Mouse (Mus musculus): Measurements from ENCODE around the gene Snx25. TPM values are rescaled to one million over a fixed set of nuclear protein-coding genes. Genes with fewer than 3 reads are reported as not detected.
A peak's percentile ranks its signal among the peaks of the same experiment; 100 is the strongest.

Snx25 gene
- polyA plus RNA-seq, 1 experiment from 2014 or later: 4.5 TPM

DNA sequence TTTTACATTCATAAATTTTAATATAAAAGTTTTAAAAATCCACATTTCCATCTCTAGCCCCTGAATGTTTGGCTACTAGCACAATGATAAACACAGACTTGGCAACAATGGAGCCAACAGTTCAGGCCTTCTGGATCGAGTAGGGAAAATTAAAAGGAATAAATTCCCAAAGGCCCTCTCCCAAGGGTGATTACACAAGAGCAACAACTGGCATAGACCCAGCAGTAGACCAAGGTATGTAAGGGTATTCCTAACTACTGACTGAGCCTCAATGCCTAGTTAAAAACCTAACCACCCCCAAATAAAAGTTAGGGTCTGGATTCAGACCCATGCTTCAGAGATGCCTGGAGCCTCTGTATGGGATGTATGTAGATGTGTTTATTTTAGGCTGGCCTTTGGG is 112.3 kb downstream of the Snx25 start:
- Histone ChIP-seq H3K9me3 (replicated peaks) (no peaks in the 10 kb centered on the region), H3K27ac (replicated peaks) (no peak overlapping the region), H3K4me3 (no peak overlapping the region), H3K27me3 (ENCODE audit: low read depth, poor library complexity, severe bottlenecking) (no peaks in the 10 kb centered on the region), H3K4me1 (no peaks in the 10 kb centered on the region), H3K36me3 (peaks cover 15% of the 10 kb centered on the region)
- WGBS: 88% methylated on average over 1 of the region's 1 CpGs
- DNase-seq (ENCODE audit: low spot score): no peak

DNA sequence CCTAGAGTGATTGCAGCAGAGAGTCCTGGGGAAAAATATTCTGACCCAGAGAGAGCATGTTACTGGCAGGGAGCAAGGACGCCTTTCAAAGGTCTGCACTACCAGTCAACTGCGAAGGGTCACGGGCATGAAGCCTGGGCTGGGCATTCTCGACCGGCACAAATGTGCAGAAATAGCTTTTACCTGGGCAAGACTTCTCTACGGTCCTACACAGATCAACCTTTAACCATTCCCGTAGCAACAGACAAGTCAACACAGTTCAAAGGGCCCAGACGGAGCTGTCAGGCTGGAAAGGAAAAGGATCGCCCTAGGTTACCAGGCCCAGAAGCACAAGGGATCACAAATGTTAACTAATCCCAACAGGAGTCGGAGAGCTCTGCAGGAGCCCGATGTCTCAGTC is 115.7 kb downstream of the Snx25 start:
- H3K9me3 ChIP-seq (replicated peaks): no peaks in the 10 kb centered on the region
- no peak overlapping the region for H3K4me3 ChIP-seq
- 72% methylated on average over 11 of the region's 11 CpGs for WGBS
- no peaks in the 10 kb centered on the region for H3K4me1 ChIP-seq
- H3K27ac ChIP-seq (replicated peaks): no peak overlapping the region
- H3K27me3 ChIP-seq (ENCODE audit: low read depth, poor library complexity, severe bottlenecking): no peaks in the 10 kb centered on the region
- peaks cover 6% of the 10 kb centered on the region; the same call in 1 of the 2 replicates for H3K36me3 ChIP-seq
- no peak for DNase-seq (ENCODE audit: low spot score)

DNA sequence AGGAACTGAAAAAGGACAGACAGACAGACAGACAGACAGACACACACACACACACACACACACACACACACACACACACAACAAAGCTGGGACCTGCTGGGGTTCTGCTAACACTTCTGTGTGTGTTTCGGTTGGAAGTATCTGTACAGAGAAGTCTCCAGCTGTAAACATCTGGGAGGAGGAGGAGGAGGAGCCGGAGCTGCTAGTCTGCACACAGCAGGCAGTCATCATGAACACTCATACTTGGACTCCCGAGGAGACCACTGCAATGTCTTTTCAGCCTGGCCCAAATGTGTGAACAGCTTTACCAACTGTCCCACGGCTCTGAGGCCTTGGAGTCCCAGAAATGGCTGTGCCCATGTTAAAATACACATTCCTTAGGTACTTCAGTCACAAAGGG is 127.6 kb downstream of the Snx25 start:
- Histone ChIP-seq H3K27me3 (ENCODE audit: low read depth, poor library complexity, severe bottlenecking) (no peaks in the 10 kb centered on the region), H3K4me3 (no peak overlapping the region), H3K4me1 (no peaks in the 10 kb centered on the region), H3K27ac (replicated peaks) (no peak overlapping the region), H3K36me3 (no peaks in the 10 kb centered on the region), H3K9me3 (replicated peaks) (no peaks in the 10 kb centered on the region)
- no peak for DNase-seq (ENCODE audit: low spot score)
- 68% methylated on average over 4 of the region's 4 CpGs for WGBS

DNA sequence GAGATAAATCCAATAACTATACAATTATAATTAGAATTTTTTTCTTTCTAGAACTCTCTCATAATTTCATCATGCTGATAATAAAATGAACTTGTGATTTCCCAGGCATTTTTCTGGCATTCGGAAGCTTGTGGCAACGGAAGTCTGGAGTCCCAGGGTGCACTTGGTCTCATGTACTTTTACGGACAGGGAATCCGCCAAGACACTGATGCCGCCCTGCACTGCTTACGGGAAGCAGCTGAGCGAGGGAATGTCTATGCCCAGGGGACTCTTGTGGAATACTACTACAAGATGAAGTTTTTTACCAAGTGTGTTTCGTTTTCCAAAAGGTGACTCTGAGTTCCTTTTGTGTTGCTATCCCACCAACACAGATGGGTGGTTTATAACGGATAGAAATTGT is 129.2 kb downstream of the Snx25 start:
- Histone ChIP-seq H3K4me3 (no peak overlapping the region), H3K27ac (replicated peaks) (no peak overlapping the region), H3K27me3 (ENCODE audit: low read depth, poor library complexity, severe bottlenecking) (no peaks in the 10 kb centered on the region), H3K9me3 (replicated peaks) (no peaks in the 10 kb centered on the region), H3K4me1 (no peaks in the 10 kb centered on the region), H3K36me3 (no peaks in the 10 kb centered on the region)
- no peak for DNase-seq (ENCODE audit: low spot score)
- 94% methylated on average over 9 of the region's 9 CpGs for WGBS

DNA sequence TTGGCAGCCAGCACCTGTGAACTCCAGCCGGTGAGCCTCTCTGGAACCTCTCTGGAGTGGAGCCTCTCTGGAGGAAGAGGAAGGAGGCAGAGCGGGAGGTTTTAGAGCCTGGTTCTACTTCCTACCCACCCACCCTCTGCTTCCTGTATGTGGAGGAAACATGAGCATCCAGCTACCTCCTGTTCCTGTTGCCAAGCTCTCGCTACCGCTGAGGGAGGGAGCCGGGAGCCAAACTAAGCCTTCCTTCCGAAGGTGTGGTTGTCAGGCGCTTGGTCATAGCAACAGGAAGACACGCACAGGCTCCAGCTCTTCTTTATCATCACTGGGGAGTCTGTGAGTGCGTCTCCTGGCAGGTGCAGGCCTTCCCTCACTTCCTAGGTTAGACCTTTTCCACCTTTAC is 129.8 kb downstream of the Snx25 start:
- no peak overlapping the region for H3K27ac ChIP-seq (replicated peaks)
- H3K9me3 ChIP-seq (replicated peaks): no peaks in the 10 kb centered on the region
- H3K27me3 ChIP-seq (ENCODE audit: low read depth, poor library complexity, severe bottlenecking): no peaks in the 10 kb centered on the region
- WGBS: 84% methylated on average over 9 of the region's 9 CpGs
- H3K36me3 ChIP-seq: no peaks in the 10 kb centered on the region
- no peak for DNase-seq (ENCODE audit: low spot score)
- H3K4me1 ChIP-seq: no peaks in the 10 kb centered on the region
- H3K4me3 ChIP-seq: no peak overlapping the region

DNA sequence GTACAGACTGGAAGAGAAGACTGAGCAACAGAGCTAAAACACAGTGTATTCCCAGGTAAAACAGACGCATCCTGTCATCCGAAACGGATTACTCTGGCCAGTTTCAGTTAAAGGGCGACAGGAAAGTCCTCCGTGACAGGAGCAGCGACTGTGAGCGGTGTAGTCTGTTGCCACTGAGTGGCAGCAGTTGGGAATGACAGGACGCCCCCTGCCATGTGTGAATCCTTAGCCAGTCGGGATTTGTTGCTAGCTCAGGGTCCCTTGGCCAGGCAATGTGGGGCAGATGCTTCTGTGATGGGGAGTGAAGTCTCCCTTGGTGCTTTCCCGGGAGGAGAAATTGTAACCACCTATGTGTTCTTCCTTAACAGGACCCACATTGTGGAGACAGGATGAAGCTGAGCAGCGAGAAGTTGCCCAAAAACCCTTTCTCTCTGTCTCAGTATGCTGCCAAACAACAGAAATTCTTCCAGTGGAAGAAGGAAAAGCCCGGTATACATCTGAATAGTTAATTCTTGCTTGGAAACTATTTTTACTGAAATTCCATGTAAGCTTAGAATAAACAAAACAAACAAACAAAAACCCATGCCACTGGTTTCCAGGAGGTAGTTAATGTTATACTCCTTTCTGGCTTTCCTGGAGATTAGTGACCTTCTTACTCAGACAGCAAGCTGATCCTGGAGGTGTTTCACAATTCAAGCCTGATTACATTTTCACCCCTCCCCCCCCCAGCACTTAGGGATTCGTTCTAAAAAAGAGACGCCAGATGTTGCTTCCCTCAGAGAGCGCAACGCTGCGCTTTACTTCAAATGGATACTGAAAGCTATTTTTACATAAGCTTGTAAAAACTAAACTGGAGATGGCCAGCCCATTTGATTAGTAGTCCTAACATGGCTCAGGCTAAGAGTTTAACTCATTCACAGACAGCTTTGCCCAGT is 140.9 kb downstream of the Snx25 start:
- WGBS: 16% methylated on average over 17 of the region's 17 CpGs
- Histone ChIP-seq H3K9me3 (replicated peaks) (no peaks in the 10 kb centered on the region), H3K4me3 (peak overlapping the region; percentile 40)

DNA sequence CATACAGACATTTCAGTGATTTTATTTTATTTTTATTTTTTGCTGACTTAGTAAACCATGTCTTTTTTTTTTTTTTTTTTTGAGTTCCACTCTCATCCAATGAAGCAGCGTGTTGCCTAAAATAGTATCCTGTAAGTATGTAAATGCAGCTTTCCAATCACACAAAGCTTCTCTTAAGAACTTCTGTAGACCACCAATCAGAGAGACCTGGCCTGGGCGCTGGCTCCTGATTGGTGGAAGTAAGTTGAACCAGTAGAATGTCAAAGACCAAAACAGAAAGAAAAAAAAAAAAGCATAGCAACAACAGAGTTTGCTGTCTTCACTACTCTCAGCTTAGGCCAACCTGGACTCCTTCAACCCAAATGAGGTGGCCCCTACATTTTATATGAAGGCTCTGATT is 141.7 kb downstream of the Snx25 start:
- H3K9me3 ChIP-seq (replicated peaks): no peaks in the 10 kb centered on the region
- peak overlapping the region; percentile 40 for H3K4me3 ChIP-seq
- H3K27ac ChIP-seq (replicated peaks): no peak overlapping the region
- H3K27me3 ChIP-seq (ENCODE audit: low read depth, poor library complexity, severe bottlenecking): no peaks in the 10 kb centered on the region
- H3K4me1 ChIP-seq: peaks cover 14% of the 10 kb centered on the region
- WGBS: 45% methylated on average over 2 of the region's 2 CpGs
- no peaks in the 10 kb centered on the region for H3K36me3 ChIP-seq
- no peak for DNase-seq (ENCODE audit: low spot score)

More for the DNA sequence above, 140.9 kb downstream of the Snx25 start:
- Histone ChIP-seq H3K36me3 (no peaks in the 10 kb centered on the region), H3K27ac (replicated peaks) (no peak overlapping the region), H3K4me1 (peaks cover 14% of the 10 kb centered on the region), H3K27me3 (ENCODE audit: low read depth, poor library complexity, severe bottlenecking) (no peaks in the 10 kb centered on the region)
- DNase-seq (ENCODE audit: low spot score): peak; percentile 50

DNA sequence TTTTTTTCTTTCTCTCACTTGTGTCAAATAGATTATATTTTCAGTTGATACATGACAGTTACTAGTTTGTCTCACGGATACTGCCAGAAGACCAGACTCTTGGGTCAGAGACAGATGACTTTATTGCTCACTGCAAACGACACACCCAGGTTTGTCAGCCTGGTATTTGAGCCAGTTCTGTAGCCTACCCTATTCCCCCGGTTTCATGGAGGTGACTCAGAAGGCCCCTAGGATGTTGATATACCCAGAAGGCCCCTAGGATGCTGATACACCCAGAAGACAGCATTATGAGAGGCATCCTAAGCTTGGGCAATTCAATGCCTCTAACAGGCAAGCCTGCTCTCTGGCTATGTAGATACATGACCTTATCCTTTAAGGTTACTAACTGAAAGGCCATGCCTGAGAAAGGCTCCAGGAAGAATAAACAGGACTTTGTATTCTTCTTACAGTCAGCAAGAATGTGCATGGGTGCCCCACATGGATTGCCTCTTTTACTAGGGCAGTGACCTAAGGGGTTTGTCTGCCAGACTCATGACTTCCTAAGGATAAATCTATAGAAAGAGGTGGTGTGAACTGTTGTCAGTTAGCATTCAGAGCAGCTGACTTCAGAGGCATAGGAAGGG is 144.8 kb downstream of the Snx25 start:
- Histone ChIP-seq H3K27me3 (ENCODE audit: low read depth, poor library complexity, severe bottlenecking) (no peaks in the 10 kb centered on the region), H3K36me3 (no peaks in the 10 kb centered on the region), H3K4me3 (no peak overlapping the region), H3K9me3 (replicated peaks) (no peaks in the 10 kb centered on the region), H3K27ac (replicated peaks) (no peak overlapping the region), H3K4me1 (peaks cover 14% of the 10 kb centered on the region)
- WGBS: 85% methylated on average over 3 of the region's 3 CpGs
- DNase-seq (ENCODE audit: low spot score): no peak

DNA sequence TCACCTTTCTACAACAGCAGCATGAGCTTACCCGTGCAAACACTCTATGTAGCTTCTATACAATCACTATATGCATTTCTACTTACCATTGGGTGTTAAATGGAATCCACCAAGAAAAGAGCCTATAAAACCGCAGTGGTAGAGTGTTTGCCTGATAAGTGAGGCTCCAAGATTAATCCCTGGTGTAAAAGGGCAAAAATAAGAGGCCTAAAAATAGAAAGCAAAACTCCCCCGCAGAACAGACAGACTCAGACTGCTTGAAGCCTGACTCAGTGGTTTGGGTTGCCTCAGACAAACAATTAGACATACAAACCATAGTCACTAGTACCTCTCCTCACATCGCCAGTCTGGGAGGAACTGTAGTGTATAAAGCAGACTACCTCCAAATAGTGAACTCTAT is 146.4 kb downstream of the Snx25 start, which contains the start of gene Ankrd37:
Gene Ankrd37 (minus strand): TSS at position 112 of the 400 bp plus-strand sequence.
- peaks cover 3% of the 10 kb centered on the region for H3K4me1 ChIP-seq
- H3K9me3 ChIP-seq (replicated peaks): no peaks in the 10 kb centered on the region
- H3K27me3 ChIP-seq (ENCODE audit: low read depth, poor library complexity, severe bottlenecking): no peaks in the 10 kb centered on the region
- DNase-seq (ENCODE audit: low spot score): no peak
- WGBS: 73% methylated on average over 4 of the region's 4 CpGs
- no peak within 1 kb of the TSS for H3K4me3 ChIP-seq
- H3K27ac ChIP-seq (replicated peaks): no peak within 1 kb of the TSS
- no peaks in the 10 kb centered on the region for H3K36me3 ChIP-seq

DNA sequence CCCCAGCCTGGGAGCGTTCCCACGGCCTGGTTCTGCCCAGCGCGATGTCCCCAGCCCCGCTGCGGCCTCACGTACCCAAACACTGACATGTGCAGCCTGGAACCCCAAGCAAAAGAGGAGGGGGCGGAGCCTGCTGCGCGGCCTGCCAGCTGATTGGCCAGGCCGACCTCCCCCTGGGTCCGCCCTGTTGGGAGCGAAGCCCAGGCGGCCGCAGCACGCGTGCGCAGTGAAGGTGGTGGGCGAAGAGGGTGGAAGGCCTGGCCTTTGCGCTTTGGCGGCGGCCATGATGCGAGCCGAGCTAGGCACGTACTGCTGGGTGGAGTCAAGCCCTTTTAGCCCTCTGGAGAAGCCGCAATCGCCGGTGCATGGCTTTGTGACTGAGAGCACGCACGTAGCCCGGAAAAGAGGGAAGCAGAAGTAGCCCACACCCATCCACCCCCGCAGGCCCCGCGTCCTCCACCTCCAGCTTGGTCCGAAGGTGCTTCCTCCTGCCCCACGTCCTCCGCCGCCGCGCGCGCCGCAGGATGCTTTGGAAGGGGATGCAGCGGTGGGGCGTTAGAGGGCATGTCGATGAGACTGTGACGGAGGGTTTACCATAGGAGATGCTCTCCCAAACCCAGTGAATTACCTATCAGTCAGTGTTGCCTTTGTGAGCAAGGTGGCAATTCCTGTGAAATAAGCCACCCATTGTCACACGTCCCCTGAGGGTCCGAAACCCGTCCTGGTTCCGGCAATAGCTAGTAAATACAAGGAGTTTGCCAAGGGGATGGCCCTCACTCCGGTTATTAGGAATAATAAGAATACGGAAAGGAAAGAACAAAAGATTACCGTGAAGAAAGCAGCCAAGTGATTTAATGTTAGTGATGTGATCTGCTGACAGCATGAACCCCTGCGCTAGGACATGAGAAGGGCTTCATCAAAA is 151.9 kb downstream of the Snx25 start:
- Histone ChIP-seq H3K9me3 (replicated peaks) (no peaks in the 10 kb centered on the region), H3K27me3 (ENCODE audit: low read depth, poor library complexity, severe bottlenecking) (no peaks in the 10 kb centered on the region), H3K36me3 (peaks cover 28% of the 10 kb centered on the region), H3K4me1 (peaks cover 27% of the 10 kb centered on the region), H3K27ac (replicated peaks) (peak overlapping the region; percentile 97), H3K4me3 (peak overlapping the region; percentile 68)
- DNase-seq (ENCODE audit: low spot score): peak; percentile 99
- 8% methylated on average over 55 of the region's 55 CpGs for WGBS

DNA sequence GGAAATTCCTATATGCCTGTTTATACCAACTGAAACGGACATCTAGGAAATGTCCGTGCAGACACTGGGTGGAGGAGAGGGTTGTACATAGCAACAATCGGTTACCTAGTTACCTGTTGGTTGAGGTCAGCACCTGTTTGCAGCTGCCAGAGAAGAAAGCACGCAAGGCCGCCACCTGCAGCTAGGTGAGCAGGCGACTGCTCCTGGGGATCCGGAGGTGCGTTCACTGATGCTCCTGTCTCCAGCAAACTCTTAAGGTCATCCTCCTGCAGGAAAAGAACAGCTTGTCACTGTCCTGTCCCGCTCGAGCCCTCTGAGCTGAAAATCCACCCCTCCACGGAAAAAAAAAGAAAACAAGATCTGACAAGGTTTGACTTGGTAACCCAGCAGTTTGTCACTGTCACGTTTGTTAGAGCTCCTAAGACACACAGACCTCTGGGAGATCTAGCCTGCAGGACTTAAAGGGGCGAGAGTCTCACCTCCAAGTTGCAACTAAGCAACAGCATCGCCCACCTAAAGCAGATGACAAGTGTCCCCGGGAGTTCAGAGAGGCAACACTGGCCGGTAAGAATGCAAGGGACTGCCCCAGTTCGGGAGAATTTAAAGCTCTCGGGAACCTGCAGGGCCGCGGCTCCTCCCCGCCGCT is 152.7 kb downstream of the Snx25 start, which contains the start of gene Lrp2bp:
Gene Lrp2bp (plus strand): TSS at position 166 of the 646 bp plus-strand sequence.
- Histone ChIP-seq H3K4me1 (peaks cover 27% of the 10 kb centered on the region), H3K9me3 (replicated peaks) (no peaks in the 10 kb centered on the region), H3K36me3 (peaks cover 32% of the 10 kb centered on the region), H3K27ac (replicated peaks) (peak within 1 kb of the TSS; percentile 97), H3K27me3 (ENCODE audit: low read depth, poor library complexity, severe bottlenecking) (no peaks in the 10 kb centered on the region), H3K4me3 (peak within 1 kb of the TSS; percentile 68)
- 4% methylated on average over 22 of the region's 22 CpGs for WGBS
- DNase-seq (ENCODE audit: low spot score): no peak

DNA sequence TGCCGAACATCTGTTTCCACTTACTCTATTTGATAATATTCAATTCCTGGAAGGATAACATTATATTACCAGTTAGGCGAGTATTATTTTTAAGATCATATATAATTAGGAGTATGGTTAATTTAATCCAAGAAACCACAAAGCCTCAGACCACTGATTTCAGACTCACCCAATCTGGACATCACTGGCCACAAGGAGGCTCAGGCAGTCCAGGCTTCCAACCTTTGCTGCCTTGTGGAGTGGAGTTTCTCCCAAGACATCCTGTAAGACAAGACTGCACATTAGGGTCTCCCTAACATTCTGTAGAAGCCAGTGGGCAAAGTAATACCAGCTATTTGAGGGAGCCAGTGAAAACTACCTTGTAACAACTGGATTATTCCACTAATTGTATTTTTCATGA is 153.7 kb downstream of the Snx25 start:
- Histone ChIP-seq H3K27me3 (ENCODE audit: low read depth, poor library complexity, severe bottlenecking) (no peaks in the 10 kb centered on the region), H3K4me3 (no peak overlapping the region), H3K27ac (replicated peaks) (no peak overlapping the region), H3K9me3 (replicated peaks) (no peaks in the 10 kb centered on the region), H3K36me3 (peaks cover 42% of the 10 kb centered on the region), H3K4me1 (peaks cover 27% of the 10 kb centered on the region)
- no peak for DNase-seq (ENCODE audit: low spot score)
- WGBS: 85% methylated on average over 2 of the region's 2 CpGs

Data from midbrain, embryonic 10.5 days (tissue).